Mouse (Mus musculus) megakaryocyte, embryonic 14.5 days (primary cell): Measurements from ENCODE around the gene Lrrc14b.

ENCODE experiments used
- FLI1 ChIP-seq: IDR thresholded peaks from 2 replicates; pipeline ENCODE4 v1.6.1; 2012; ENCODE audit warnings: low read length, inconsistent platforms, mixed read lengths
- GATA1 ChIP-seq: IDR thresholded peaks from 3 replicates; pipeline ENCODE4 v1.6.1; 2012; ENCODE audit warnings: mixed read lengths, low read length, inconsistent platforms, borderline replicate concordance

DNA sequence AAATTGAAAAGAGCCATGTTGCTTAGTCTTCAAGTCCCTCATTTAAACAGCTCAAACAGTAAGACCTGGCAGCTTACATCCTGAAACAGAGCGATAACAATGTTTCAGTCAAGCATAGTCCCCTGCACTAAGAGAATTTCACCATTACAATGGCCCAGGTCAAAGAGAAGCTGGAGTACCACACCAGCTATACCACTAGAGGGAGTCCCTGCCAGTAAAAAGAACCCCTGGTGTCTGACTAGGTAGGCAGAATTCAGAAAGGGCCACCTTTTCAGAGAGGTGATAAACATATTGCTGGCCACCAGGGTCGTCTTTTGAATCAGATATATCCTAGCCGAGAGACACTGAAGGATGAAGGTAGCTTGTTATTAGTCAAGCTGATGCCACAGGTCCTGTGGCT is 22.8 kb downstream of the Lrrc14b start:
- TF ChIP-seq GATA1, result no peak
- TF ChIP-seq FLI1, result no peak
